Mouse (Mus musculus) CD8-positive naive resting alpha-beta T cell, adult 2 months (primary cell): Measurements from ENCODE around the gene Esr1.

ENCODE experiments used
- DNase-seq, 2 experiments: peaks; one replicate each; pipeline ENCODE4 v3.0.0; 2022; ENCODE audit warnings: low read depth in 2 of 2, low spot score in 2 of 2

The Esr1 gene

DNA sequence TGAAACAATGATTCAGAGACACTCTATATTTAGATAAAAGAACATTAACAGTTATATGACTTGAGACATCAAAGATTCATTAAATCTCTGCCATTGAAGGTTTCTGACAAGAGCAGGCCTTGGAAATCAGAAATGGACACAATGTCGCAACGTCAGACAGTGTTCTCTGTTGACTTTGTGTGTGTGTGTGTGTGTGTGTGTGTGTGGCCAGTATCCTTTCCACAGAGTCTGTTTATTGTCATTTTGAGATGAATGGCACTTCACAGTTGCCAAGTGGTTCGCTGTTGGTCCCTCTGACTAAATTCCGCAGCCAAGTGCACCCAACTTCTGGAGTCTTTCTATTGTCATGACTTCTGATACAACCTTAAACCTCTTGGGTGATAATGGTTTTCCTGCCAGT lies 362.9 kb downstream of the Esr1 start:
- DNase-seq: no peak

DNA sequence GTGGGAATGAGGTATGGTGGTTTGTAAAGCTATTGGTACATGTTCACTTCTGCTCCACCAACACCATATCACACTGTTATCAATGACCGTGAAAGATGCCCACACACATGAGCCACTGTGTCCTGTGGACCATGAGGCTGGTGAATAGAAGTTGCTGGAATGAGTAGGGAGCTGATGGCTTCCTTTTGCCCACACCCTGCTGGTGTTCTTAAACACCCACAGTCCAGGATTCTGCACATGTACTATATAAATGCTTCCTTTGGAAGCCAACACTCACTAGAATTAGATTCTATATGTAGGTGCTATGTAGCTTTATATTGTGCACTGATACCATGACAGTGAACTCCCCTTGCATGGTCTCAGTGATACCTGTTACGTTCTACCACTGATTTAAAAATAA lies 365.2 kb downstream of the Esr1 start:
- no peak for DNase-seq

DNA sequence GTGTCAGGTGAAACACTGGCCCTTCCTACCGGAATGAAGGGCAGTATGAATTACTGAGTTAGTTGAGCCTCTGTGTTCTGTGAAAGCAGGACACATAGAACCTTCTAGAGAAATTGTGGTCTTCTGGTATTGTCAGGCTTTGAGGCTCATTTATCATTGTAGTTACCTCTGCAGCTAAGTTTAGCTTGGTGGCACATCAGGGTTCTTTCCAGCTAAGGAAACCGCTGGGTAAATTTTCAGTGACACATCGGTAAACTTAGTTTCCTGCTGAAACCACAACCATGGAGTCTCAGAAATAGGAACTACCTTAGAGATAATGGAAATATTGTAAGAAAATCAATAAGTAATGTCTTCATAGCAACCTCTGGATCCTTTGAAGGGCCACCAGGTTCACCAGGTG lies 366.0 kb downstream of the Esr1 start:
- DNase-seq: no peak

DNA sequence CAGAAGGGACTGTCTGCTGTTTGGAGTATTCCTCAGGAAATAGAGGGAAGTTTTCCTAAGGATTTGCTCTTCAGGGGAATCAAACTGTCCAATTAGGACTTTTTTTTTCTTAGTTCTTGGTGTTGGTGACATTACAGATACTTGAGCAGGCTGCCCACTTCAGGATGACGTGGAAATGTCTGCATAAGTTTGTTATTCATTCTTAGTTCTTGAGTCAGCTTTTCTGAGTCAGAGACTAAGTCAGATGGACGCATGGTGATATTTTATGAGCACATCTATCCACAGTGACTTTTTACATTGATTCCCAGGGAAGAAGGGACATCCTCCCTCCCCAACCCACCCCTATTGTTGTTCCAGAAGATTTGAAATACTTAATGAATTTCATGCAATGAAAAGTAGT lies 372.5 kb downstream of the Esr1 start:
- no peak for DNase-seq

DNA sequence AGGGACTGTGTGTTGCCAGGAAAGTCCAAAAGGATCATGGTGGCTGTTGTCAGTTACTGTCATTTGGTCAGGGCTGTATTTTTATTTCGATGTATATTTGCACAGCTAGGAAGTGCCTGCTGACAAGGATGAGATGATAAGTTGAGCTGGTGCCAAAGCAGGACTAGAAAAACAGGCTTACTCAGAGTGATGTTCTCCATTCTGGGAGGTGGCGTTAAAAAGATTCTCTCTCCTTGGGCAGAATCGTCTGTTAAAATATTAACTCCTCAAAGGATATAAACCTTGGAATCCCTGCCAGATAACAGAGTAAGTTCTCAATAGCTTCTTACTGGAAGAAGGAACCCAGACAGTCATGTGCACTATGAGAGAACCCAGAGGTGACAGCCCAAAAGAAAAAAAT lies 382.4 kb downstream of the Esr1 start:
- DNase-seq: no peak

DNA sequence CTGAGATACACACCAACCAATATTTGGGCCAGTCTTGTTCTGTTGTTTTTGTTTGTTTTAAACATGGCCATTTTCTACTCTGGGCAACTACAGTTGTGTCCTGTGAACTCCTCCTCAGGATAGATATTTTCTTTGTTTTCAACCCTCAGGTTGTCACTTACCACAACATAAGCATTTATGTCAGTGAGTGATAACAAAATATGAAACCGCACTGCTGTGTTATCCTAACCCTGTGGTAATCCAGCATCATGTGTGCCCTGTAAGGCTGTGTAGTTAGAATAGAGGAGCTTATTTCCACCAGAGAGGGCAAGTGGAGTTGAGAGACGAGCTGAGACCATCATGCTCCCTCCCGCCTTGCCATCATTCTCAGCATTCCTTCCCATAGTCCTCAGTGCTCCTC lies 385.2 kb downstream of the Esr1 start:
- DNase-seq: no peak

DNA sequence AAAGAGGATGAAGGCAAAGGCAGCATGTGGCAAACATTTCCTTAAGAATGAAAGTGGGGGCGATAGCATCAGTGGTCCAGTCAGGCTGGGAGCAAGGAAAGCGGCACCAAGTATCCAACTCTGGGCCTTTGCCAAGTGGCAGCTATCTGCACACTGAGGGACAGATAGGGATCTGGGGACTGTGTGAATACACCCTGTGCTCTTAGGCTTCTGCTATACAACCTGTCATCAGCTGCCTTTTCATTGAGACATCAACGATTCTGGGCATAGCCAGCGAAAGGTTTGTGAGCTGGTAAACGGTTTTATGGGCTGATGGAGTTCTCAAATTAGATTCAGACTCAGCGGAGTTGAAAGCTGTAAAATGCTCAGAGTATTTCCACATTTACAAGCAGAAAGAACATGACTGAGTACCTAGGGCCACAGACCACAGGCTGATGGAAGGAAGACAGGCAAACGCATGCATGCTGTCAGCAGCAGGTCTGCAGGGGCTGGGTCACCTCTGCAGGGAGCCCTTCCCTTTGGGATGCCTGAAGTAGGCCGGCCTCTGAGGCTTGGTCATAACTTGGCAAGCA lies 397.5 kb downstream of the Esr1 start:
- DNase-seq: no peak

DNA sequence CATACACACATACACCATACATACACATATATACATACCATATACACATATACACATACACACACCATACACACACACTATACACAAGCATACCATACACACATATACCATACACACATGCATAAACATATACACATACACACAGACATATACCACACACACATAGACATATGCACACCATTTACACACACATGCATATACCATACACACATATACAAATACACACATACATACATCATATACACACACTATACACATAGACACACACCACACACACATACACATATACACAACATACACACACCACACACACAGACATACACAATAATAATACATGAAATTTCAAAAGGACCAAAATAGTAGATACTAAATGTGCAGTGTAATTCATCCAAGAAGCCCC lies 400.6 kb downstream of the Esr1 start:
- no peak for DNase-seq

DNA sequence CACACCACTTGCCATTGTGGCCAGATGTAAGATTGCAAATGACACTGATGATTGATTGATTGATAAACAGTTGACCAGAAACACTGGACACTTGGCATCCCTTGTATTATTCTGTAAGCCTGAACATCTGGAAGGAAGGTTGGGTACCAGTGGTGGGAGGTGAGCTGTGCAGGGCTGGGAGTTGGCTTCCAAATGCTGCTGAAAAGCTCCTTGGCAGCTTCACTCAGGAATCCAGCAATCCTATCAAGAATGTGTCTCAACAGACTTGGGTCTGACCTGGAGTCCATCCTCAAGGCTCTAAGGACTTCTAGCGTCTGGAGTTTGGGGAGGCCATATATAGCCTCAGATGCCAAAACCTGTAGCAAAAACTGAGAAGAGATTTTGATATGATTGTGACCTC lies 403.6 kb downstream of the Esr1 start:
- DNase-seq: no peak

DNA sequence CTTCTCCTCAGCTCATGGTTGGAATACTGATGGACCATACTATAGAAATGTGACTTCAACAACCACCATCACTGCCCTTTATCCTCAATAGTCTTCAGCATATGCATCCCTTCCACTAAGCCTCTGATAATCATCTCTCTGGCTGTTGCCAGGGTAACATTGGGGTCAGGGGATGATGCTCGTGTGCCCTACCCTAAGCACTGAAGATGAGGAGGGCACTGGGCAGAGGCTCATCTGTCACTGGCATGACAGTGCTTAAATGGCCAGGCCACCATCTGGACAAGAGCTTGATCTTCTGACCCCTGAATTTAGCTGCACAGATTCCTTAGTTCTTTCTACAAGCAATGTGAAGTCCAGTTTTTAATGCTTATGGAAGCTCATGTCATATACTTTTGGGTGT lies 405.8 kb downstream of the Esr1 start:
- no peak for DNase-seq

DNA sequence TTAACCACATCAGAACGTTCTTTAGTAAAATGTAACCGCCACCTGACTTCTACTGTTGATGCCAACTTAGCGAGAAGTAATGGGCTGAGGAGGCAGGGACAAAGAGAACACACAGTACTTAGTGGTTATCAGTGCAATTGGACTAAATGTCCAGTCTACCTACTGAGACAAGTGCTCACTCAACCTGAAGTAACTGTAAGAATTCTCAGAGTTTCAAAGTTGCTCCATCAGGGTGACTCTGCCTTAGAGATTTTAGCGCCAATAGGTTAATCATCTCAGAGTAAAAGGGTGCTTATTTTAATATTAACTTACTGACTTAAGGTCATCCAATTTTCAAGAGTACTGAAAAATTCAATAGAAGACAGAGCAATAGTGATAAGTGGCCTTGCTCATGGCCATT lies 414.5 kb downstream of the Esr1 start:
- DNase-seq: no peak

DNA sequence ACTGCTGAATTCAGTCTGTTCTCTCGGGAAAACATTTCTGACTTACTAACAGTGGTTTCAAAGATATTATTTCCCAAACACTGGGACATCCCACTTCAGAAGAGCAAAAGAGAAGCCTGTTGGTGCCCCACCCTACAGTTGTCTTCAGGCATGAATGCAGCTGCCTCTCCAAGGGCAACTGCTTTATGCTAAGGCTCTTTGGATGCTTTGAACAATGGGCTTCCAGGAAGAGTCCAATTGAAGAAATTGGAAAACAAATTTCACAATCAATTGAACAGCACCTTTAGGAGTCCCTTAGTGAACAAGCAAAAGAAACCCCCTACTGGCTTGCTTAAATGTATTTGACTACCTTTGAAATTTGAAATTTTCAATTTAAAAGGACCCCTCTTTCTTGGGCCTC lies 415.8 kb downstream of the Esr1 start:
- no peak for DNase-seq

DNA sequence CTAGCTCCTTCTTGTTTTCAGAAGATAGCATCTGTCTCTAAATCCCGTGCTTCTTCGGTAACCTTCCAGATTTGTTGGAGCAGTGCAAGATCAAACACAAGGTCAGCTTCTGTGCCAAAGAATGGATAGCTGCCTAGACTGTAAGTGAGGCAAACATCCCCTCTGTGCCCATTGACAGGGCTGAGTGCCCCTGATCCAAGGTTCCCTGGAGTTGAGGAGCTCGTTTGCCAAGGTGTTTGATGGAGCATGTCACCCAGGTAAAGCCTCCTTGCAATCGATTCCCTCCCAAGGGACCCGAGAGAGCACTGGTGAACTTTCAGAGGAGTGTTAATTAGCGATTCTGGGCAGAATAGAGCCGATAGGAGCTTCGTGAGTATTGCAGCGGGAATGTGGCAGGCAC lies 416.9 kb downstream of the Esr1 start:
- DNase-seq: no peak

DNA sequence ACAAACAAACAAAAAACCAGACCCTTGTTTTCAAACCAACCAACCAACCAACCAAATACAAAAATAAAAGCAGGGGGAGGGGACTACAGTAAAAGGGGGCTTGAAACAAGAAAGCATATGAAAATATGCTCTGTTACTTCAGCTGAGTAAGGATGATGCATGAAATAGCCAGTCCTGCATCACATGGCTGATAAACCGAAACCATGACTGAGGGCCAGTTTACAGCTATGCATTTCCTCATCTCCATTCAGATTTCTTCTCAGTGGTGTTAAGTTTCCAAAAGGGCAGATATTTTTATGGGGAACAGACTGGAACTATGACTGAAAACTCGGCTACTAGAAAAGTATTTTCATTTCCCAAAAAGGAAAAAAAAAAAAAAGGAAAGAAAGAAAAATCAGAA lies 417.8 kb downstream of the Esr1 start:
- no peak for DNase-seq

DNA sequence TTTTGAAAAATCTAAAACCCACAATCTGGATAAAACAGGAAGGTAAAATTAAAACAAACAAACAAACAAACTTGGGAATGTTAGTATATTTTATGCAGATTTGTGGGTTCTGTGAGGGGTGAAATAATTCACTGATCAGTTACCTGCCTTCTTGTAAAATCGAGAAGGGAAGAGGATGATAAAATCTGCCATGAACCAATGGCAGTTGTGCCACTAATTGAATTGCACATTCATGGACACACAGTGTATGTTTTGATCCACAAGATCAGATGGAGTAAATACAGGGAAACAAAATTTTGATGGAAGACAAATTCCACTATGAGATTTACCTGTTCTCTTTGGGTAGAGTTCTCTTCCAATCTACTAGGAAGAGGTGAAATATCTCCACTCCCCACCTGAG lies 418.5 kb downstream of the Esr1 start:
- DNase-seq: no peak

DNA sequence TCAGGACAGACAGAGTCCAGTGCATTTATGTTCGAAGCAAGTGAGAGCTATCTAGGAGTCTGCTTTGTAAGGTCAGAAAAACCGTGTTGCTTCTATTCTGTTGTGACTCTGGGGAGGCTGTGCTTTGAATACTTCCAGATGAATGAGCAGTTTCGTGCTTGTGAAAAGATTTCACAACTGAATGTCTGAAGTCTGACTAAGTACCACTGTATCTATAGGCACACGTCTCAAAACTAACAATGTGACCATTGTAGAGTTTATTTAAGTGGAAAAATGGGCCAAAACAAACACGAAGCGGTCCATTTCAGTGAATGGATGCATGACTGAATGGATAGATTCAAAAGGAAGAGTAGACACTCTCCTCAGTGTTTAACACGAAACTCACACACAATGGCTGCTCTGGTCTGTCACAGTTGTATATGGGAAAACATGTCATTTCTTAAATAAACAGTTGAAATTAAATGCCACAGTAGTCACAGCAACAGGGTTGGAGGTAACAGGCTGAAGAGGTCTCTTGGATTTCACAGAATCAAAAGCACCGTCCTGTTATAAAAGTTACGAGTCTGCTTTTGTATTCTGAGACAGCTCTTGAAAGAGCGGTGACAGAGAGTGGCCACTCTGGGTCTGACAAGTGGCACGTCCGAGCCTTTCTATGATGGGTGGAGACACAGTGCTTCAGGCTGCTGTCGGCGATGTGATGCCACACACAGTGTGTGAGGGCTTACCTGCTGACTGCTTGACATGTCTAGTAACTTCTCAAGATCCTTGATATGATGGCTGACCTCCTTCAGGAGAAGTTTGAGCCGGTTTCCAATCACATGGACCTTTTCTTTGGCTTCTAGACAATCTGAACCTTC lies 421.0 kb downstream of the Esr1 start:
- DNase-seq: no peak

DNA sequence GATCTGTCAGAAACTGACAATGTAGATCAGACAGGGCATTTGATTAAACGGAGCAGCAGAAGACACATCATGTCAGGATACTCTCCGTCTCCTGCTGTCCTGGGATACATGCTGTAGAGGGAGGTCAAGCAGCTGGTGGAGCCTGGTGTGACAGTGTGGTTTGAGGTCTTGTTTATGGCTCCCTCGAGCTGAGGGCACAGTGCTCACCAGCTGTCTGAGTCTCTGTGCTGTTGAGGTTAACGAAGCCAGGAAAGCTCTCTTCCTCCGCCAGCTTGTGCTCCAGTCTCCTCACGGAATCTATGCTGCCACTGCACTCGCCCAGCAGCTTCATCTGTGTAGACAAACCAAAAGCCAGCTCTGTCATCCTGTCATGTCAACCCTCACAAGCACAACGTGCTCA lies 429.9 kb downstream of the Esr1 start:
- DNase-seq: no peak

DNA sequence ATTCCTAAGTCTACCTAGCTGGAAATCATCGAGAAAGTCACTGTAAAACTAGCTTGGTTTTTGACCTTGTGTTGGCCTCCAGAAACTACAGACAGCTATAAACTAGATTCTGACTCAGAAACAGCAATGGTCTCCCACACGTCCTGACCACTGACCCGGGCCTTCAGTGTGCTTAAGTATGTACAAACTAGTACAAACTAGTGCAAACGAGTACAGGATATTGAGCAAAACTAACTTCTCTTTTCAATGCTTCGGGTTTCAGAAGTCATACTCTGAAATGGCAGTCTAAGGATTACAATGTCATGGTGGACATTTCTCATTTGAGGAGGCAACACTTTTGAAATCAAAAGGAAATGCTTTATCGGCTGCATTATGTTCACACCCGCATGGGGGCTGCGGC lies 433.1 kb downstream of the Esr1 start:
- DNase-seq: no peak

DNA sequence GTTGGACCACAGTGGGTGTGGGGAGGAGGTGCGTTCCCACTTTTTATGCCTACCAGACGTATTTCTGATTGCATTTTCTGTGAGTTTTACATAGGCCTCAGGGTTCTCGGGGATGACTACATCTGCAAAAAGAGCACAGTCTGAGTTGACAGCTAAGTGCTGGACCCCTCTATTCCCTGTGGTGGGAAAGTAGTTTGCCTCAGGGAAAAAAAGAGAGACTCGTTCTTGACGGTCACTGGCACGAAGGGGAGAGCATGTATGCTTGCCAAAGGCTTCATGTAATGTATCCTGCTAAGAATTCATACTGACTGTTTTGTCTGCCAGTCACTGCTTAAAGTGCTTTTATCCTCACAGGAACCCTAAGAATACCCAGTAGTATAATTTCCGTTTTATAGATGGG lies 433.8 kb downstream of the Esr1 start:
- no peak for DNase-seq

DNA sequence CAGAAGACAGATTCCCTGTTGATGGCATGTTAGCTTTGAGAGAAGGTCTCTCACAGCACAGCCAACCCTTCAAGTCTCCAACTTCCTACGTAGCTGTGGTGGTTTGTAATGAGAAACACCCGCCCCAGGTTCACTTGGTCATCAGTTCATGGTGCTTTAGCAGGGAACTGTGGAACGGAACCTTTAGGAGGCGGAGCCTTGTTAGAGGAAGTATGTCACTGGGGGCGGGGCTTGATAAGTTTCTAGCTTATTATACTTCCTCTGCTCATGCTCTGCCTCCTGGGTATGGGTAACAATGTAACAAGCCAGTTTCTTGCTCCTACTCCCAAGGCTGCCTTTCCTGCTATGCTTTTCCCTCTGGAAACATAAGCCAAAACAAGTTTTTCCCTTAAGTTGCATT lies 434.3 kb downstream of the Esr1 start:
- no peak for DNase-seq
